Comparison of ENCODE assay signal across 11 mouse cellular contexts in genomic region chr2:28597733-28598547, GRCm38 (mm10). TPM values are rescaled to one million over a fixed set of nuclear protein-coding genes. Genes with fewer than 3 reads are reported as not detected.
DNase-seq lines count a peak whose midpoint lies in the region; ATAC-seq and TF ChIP-seq lines count a peak whose summit lies in the region.
"Had no signal": no experiment of that assay in that cellular context is flagged by ENCODE, and none has a peak within 500 bp of the region (broad histone marks: within the 10 kb centered on the region; RNA-seq: fewer than 3 reads in every experiment).

No protein-coding gene starts in this region.

- no peak for TF ChIP-seq POLR2A in MEL (IDR thresholded peaks at IDR 0.05; ENCODE audit: control insufficient read depth in 1 of 2, insufficient read depth in 1 of 2, low read depth in 1 of 2, low read length in 2 of 2, poor library complexity in 1 of 2)

- no peak for TF ChIP-seq RAD21 in MEL (IDR thresholded peaks at IDR 0.05; ENCODE audit: low read depth, low read length)

- H3K27ac ChIP-seq in kidney, postnatal 0 days, result no peak overlapping the region
- H3K27ac ChIP-seq in MEL (ENCODE audit: control insufficient read depth, low read depth, low read length), result peak overlapping the region; percentile 100
- H3K27ac ChIP-seq in embryonic facial prominence, embryonic 13.5 days, result no peak overlapping the region
- peak overlapping the region; percentile 70 for H3K27ac ChIP-seq in liver, postnatal 0 days (ENCODE audit: low read depth)
- H3K27ac ChIP-seq: neural tube, embryonic 15.5 days had no signal

- 0 out of 2 replicates have a peak, but pooled peaks have one; percentile 29 for ATAC-seq in kidney, postnatal 0 days (replicated peaks; ENCODE audit: low FRiP score, low read depth)
- peak; percentile 32; the same call in 1 of the 2 replicates for ATAC-seq in embryonic facial prominence, embryonic 13.5 days (ENCODE audit: insufficient number of reproducible peaks, insufficient read depth, low FRiP score, low TSS enrichment, low read depth)
- peak; percentile 61 for ATAC-seq in liver, postnatal 0 days

- peaks cover 2% of the 10 kb centered on the region; the same call in 1 of the 2 replicates for H3K79me2 ChIP-seq in MEL (ENCODE audit: control insufficient read depth, insufficient read depth, low read length, poor library complexity)

- no peaks in the 10 kb centered on the region for H3K27me3 ChIP-seq in kidney, postnatal 0 days (ENCODE audit: insufficient read depth, low read length)
- H3K27me3 ChIP-seq in MEL (ENCODE audit: control insufficient read depth in 1 of 2, insufficient read depth in 2 of 2, low read length in 2 of 2), result no peaks in the 10 kb centered on the region
- peaks cover 11% of the 10 kb centered on the region; the same call in 1 of the 2 replicates for H3K27me3 ChIP-seq in embryonic facial prominence, embryonic 13.5 days
- no peaks in the 10 kb centered on the region for H3K27me3 ChIP-seq in liver, postnatal 0 days (ENCODE audit: insufficient read depth, low read length)

- intact Hi-C loops in left cerebral cortex, postnatal 10 days (cut with DNase I), result no loop called here

- no peak for DNase-seq in kidney, postnatal 0 days (ENCODE audit: low spot score)
- no peak for DNase-seq in kidney, postnatal 14 days
- DNase-seq in MEL (ENCODE audit: low read depth, low spot score), result peak; percentile 99
- peak; percentile 63 for DNase-seq in liver, postnatal 0 days
- DNase-seq in left cerebral cortex, postnatal 10 days (ENCODE audit: extremely low spot score in 1 of 2, low spot score in 2 of 2), result no peak
- no peak for DNase-seq in ovary, postnatal 36 days (ENCODE audit: low spot score)
- DNase-seq: gastrocnemius, postnatal 25 days; kidney, postnatal 25 days had no signal

- 70% methylated on average over 7 of the region's 7 CpGs for WGBS in kidney, postnatal 0 days
- 70% methylated on average over 7 of the region's 7 CpGs for WGBS in embryonic facial prominence, embryonic 13.5 days
- 39% methylated on average over 7 of the region's 7 CpGs for WGBS in liver, postnatal 0 days (ENCODE audit: insufficient replicate concordance)

- peak; percentile 99 to 100 for TF ChIP-seq EP300 in MEL (IDR thresholded peaks at IDR 0.05; ENCODE audit: low read depth in 1 of 2, low read length in 2 of 2)
- peak; percentile 99 for TF ChIP-seq EP300 in liver, postnatal 0 days (IDR thresholded peaks at IDR 0.05; ENCODE audit: low read depth)

- H3K4me3 ChIP-seq in kidney, postnatal 0 days (replicated peaks; ENCODE audit: low read depth, low read length), result no peak overlapping the region
- H3K4me3 ChIP-seq in MEL (ENCODE audit: control insufficient read depth in 1 of 2, insufficient read depth in 1 of 2, low read depth in 2 of 2, low read length in 2 of 2), result 0 out of 4 replicates have a peak overlapping the region, but pooled peaks of 1 of the 2 experiments have one; percentile 1
- no peak overlapping the region for H3K4me3 ChIP-seq in embryonic facial prominence, embryonic 13.5 days
- H3K4me3 ChIP-seq in liver, postnatal 0 days (ENCODE audit: low read depth, low read length), result no peak overlapping the region
- H3K4me3 ChIP-seq: neural tube, embryonic 15.5 days had no signal

- TF ChIP-seq CTCF in kidney, postnatal 0 days (IDR thresholded peaks at IDR 0.05; ENCODE audit: low read depth), result no peak
- no peak for TF ChIP-seq CTCF in MEL (IDR thresholded peaks at IDR 0.05 in 2 of 3, conservative IDR thresholded peaks at IDR 0.05 in 1 of 3; ENCODE audit: control insufficient read depth in 1 of 3, insufficient read depth in 1 of 3, low read depth in 2 of 3, low read length in 3 of 3, poor library complexity in 1 of 3, severe bottlenecking in 1 of 3)
- no peak for TF ChIP-seq CTCF in liver, postnatal 0 days (IDR thresholded peaks at IDR 0.05; ENCODE audit: low read depth)

- no peak overlapping the region for H3K4me2 ChIP-seq in kidney, postnatal 0 days (ENCODE audit: low read length)
- no peak overlapping the region for H3K4me2 ChIP-seq in embryonic facial prominence, embryonic 13.5 days
- H3K4me2 ChIP-seq in liver, postnatal 0 days (ENCODE audit: low read depth, low read length), result peak overlapping the region; percentile 52
- H3K4me2 ChIP-seq: neural tube, embryonic 15.5 days had no signal

- H3K9ac ChIP-seq in kidney, postnatal 0 days (ENCODE audit: low read depth, low read length), result no peak overlapping the region
- H3K9ac ChIP-seq in MEL (ENCODE audit: control insufficient read depth, low read depth, low read length, poor library complexity, severe bottlenecking), result peak overlapping the region; percentile 84
- H3K9ac ChIP-seq in embryonic facial prominence, embryonic 13.5 days, result 0 out of 2 replicates have a peak overlapping the region, but pooled peaks have one; percentile 27
- H3K9ac ChIP-seq in liver, postnatal 0 days (replicated peaks), result peak overlapping the region; percentile 48
- H3K9ac ChIP-seq: neural tube, embryonic 15.5 days had no signal

- no peaks in the 10 kb centered on the region for H3K9me3 ChIP-seq in kidney, postnatal 0 days (replicated peaks; ENCODE audit: low read length)
- H3K9me3 ChIP-seq in MEL (replicated peaks; ENCODE audit: insufficient read depth, low read length), result no peaks in the 10 kb centered on the region
- no peaks in the 10 kb centered on the region for H3K9me3 ChIP-seq in embryonic facial prominence, embryonic 13.5 days
- H3K9me3 ChIP-seq in liver, postnatal 0 days (ENCODE audit: low read length), result no peaks in the 10 kb centered on the region
- H3K9me3 ChIP-seq: neural tube, embryonic 15.5 days had no signal

- no peaks in the 10 kb centered on the region for H3K4me1 ChIP-seq in kidney, postnatal 0 days (replicated peaks; ENCODE audit: insufficient read depth, low read length)
- peaks cover 37 to 66% of the 10 kb centered on the region in 2 experiments for H3K4me1 ChIP-seq in MEL (ENCODE audit: control insufficient read depth in 1 of 2, insufficient read depth in 2 of 2, low read length in 2 of 2)
- H3K4me1 ChIP-seq in embryonic facial prominence, embryonic 13.5 days, result 0 out of 2 replicates have a peak, but pooled peaks cover 3% of the 10 kb centered on the region
- peaks cover 55% of the 10 kb centered on the region for H3K4me1 ChIP-seq in liver, postnatal 0 days (ENCODE audit: insufficient read depth)
- H3K4me1 ChIP-seq: neural tube, embryonic 15.5 days had no signal

- no peaks in the 10 kb centered on the region for H3K36me3 ChIP-seq in kidney, postnatal 0 days (ENCODE audit: insufficient read depth, low read length)
- peaks cover 0 to 62% of the 10 kb centered on the region in 2 experiments; a peak in 2 of 4 replicates for H3K36me3 ChIP-seq in MEL (ENCODE audit: control insufficient read depth in 1 of 2, insufficient read depth in 2 of 2, low read length in 2 of 2)
- H3K36me3 ChIP-seq in embryonic facial prominence, embryonic 13.5 days, result no peaks in the 10 kb centered on the region
- H3K36me3 ChIP-seq in liver, postnatal 0 days (replicated peaks; ENCODE audit: insufficient read depth, low read length), result no peaks in the 10 kb centered on the region
- H3K36me3 ChIP-seq: neural tube, embryonic 15.5 days had no signal

TF ChIP-seq in MEL, 35 proteins besides CTCF, POLR2A, EP300 and RAD21 (continues in another document):
- TF ChIP-seq ETS1 (IDR thresholded peaks at IDR 0.05; ENCODE audit: low read depth, low read length) (peak; percentile 100), NRF1 (IDR thresholded peaks at IDR 0.05; ENCODE audit: insufficient read depth, low read depth, low read length, poor library complexity, severe bottlenecking) (no peak), MYB (IDR thresholded peaks at IDR 0.05; ENCODE audit: low read depth, low read length) (peak; percentile 99), BHLHE40 (IDR thresholded peaks at IDR 0.05; ENCODE audit: borderline replicate concordance, low read depth, low read length) (peak; percentile 81), GATA1 (IDR thresholded peaks at IDR 0.05; ENCODE audit: low read depth, low read length) (peak; percentile 99)

RNA-seq across cellular contexts. Expression of gene Gtf3c5, which starts 14.4 kb away (rescaled TPM):
- polyA plus RNA-seq in kidney, postnatal 0 days (2015; fragmentation: Nextera tagmentation; extraction: Ambion mirVana), result 19.6 and 22.4 TPM in 2 replicates
- total RNA-seq in MEL (2012; rRNA removed), result 20.3 and 22.5 TPM in 2 replicates
- 10 to 100 TPM in 1 of 2 experiments, not detected in 1; 50.2 TPM for polyA plus RNA-seq in MEL (2012; ENCODE audit: insufficient read depth in 1 of 2, insufficient read length in 2 of 2, low read depth in 1 of 2, low replicate concordance in 2 of 2, missing spikeins in 1 of 2)
- polyA plus RNA-seq in embryonic facial prominence, embryonic 13.5 days (2015; fragmentation: Nextera tagmentation; extraction: Ambion mirVana), result 50.4 and 51.6 TPM in 2 replicates
- polyA plus RNA-seq in liver, postnatal 0 days (2015; fragmentation: Nextera tagmentation; extraction: Ambion mirVana), result 4.5 and 5.8 TPM in 2 replicates
- 10 to 100 TPM; 18.6 to 20.2 TPM for total RNA-seq in left cerebral cortex, postnatal 10 days (2021)

RNA-seq across cellular contexts. Expression of gene Gfi1b, which starts 23.8 kb away (rescaled TPM):
- polyA plus RNA-seq in kidney, postnatal 0 days (2015; fragmentation: Nextera tagmentation; extraction: Ambion mirVana), result 0.09 TPM in 1 of 2 replicates, not detected in the other
- 75.1 and 82.9 TPM in 2 replicates for total RNA-seq in MEL (2012; rRNA removed)
- polyA plus RNA-seq in MEL (2012; ENCODE audit: insufficient read depth in 1 of 2, insufficient read length in 2 of 2, low read depth in 1 of 2, low replicate concordance in 2 of 2, missing spikeins in 1 of 2), result 100 to 1,000 TPM; 194 to 277 TPM
- 0.77 and 0.84 TPM in 2 replicates for polyA plus RNA-seq in embryonic facial prominence, embryonic 13.5 days (2015; fragmentation: Nextera tagmentation; extraction: Ambion mirVana)
- polyA plus RNA-seq in liver, postnatal 0 days (2015; fragmentation: Nextera tagmentation; extraction: Ambion mirVana), result 48.9 and 52.2 TPM in 2 replicates
- total RNA-seq in left cerebral cortex, postnatal 10 days (2021), result not detected
- total RNA-seq: gastrocnemius, postnatal 25 days had no signal
- polyA plus RNA-seq: neural tube, embryonic 15.5 days had no signal

RNA-seq across cellular contexts. Expression of gene Cel, which starts 34.7 kb away (rescaled TPM):
- not detected in 2 replicates for polyA plus RNA-seq in kidney, postnatal 0 days (2015; fragmentation: Nextera tagmentation; extraction: Ambion mirVana)
- not detected in 2 replicates for total RNA-seq in MEL (2012; rRNA removed)
- polyA plus RNA-seq in MEL (2012; ENCODE audit: insufficient read depth in 1 of 2, insufficient read length in 2 of 2, low read depth in 1 of 2, low replicate concordance in 2 of 2, missing spikeins in 1 of 2), result not detected
- 0.17 TPM in 1 of 2 replicates, not detected in the other for polyA plus RNA-seq in embryonic facial prominence, embryonic 13.5 days (2015; fragmentation: Nextera tagmentation; extraction: Ambion mirVana)
- polyA plus RNA-seq in liver, postnatal 0 days (2015; fragmentation: Nextera tagmentation; extraction: Ambion mirVana), result 4.7 TPM in 1 of 2 replicates, not detected in the other
- total RNA-seq in left cerebral cortex, postnatal 10 days (2021), result not detected
- total RNA-seq: gastrocnemius, postnatal 25 days had no signal
- polyA plus RNA-seq: embryonic facial prominence, embryonic 14.5 days had no signal

RNA-seq across cellular contexts. Expression of gene Tsc1, which starts 43.1 kb away (rescaled TPM):
- polyA plus RNA-seq in kidney, postnatal 0 days (2015; fragmentation: Nextera tagmentation; extraction: Ambion mirVana), result 9.5 and 10.6 TPM in 2 replicates
- total RNA-seq in MEL (2012; rRNA removed), result 7.5 and 8.0 TPM in 2 replicates
- 10 to 100 TPM in 1 of 2 experiments, not detected in 1; 16.4 TPM for polyA plus RNA-seq in MEL (2012; ENCODE audit: insufficient read depth in 1 of 2, insufficient read length in 2 of 2, low read depth in 1 of 2, low replicate concordance in 2 of 2, missing spikeins in 1 of 2)
- polyA plus RNA-seq in embryonic facial prominence, embryonic 13.5 days (2015; fragmentation: Nextera tagmentation; extraction: Ambion mirVana), result 23.7 and 23.9 TPM in 2 replicates
- 3.7 TPM in 2 replicates for polyA plus RNA-seq in liver, postnatal 0 days (2015; fragmentation: Nextera tagmentation; extraction: Ambion mirVana)
- 10 to 100 TPM; 42.4 to 43.0 TPM for total RNA-seq in left cerebral cortex, postnatal 10 days (2021)

Comparison
In these comparisons a context has a peak if more than half of its experiments do, and no peak if none do; other contexts are left out.
1. DNase-seq: peak in MEL (single experiment) and liver, postnatal 0 days (single experiment); none in kidney, postnatal 0 days (single experiment), kidney, postnatal 14 days (single experiment), left cerebral cortex, postnatal 10 days (0 of 2) and ovary, postnatal 36 days (single experiment).
2. H3K27ac ChIP-seq: peak in MEL (single experiment) and liver, postnatal 0 days (single experiment); none in kidney, postnatal 0 days (single experiment) and embryonic facial prominence, embryonic 13.5 days (single experiment).
3. RNA of gene Gfi1b, which starts 23.8 kb away (polyA plus RNA-seq): 194 to 277 TPM in MEL and 48.9 to 52.2 TPM in liver, postnatal 0 days; 0.77 to 0.84 TPM in embryonic facial prominence, embryonic 13.5 days and 0.09 TPM in kidney, postnatal 0 days; every median in the first group is over 10 times any median in the second.
4. Peak in every context shown above with its lines, with median percentiles within 50 percentile points of each other: ATAC-seq.